15 mouse cellular contexts compared by ENCODE assay signal in genomic region chr7:117494618-117495310, GRCm38 (mm10).
DNase-seq lines count a peak whose midpoint lies in the region; ATAC-seq and TF ChIP-seq lines count a peak whose summit lies in the region.
"Had no signal": no experiment of that assay in that cellular context is flagged by ENCODE, and none has a peak within 500 bp of the region (broad histone marks: within the 10 kb centered on the region; RNA-seq: fewer than 3 reads in every experiment).

No protein-coding gene starts in this region.

- WGBS in heart, adult 2 months, result 73% methylated on average over 8 of the region's 8 CpGs
- 87% methylated on average over 8 of the region's 8 CpGs for WGBS in heart, embryonic 10.5 days
- WGBS in intestine, postnatal 0 days, result 66% methylated on average over 8 of the region's 8 CpGs

- ATAC-seq in intestine, postnatal 0 days, result no peak
- ATAC-seq: activated CD4-positive, CD25-positive, alpha-beta regulatory T cell, adult 4 months had no signal

- H3K4me3 ChIP-seq in heart, adult 2 months, result no peak overlapping the region
- no peak overlapping the region for H3K4me3 ChIP-seq in heart, embryonic 10.5 days
- H3K4me3 ChIP-seq in intestine, postnatal 0 days (ENCODE audit: low read depth, low read length), result no peak overlapping the region
- H3K4me3 ChIP-seq: erythroblast, embryonic 14.5 days; heart, embryonic 15.5 days; limb, embryonic 15.5 days; midbrain, embryonic 12.5 days had no signal

- TF ChIP-seq EP300 in heart, adult 2 months (IDR thresholded peaks at IDR 0.05; ENCODE audit: insufficient read depth, low read depth, low read length), result no peak

- H3K4me2 ChIP-seq in intestine, postnatal 0 days (replicated peaks; ENCODE audit: low read depth), result no peak overlapping the region
- H3K4me2 ChIP-seq: heart, embryonic 15.5 days; limb, embryonic 15.5 days; midbrain, embryonic 12.5 days had no signal

- no peak overlapping the region for H3K9ac ChIP-seq in heart, adult 2 months (ENCODE audit: low read depth, low read length)
- no peak overlapping the region for H3K9ac ChIP-seq in intestine, postnatal 0 days (ENCODE audit: low read depth, low read length)
- H3K9ac ChIP-seq: heart, embryonic 15.5 days; limb, embryonic 15.5 days; midbrain, embryonic 12.5 days had no signal

- H3K9me3 ChIP-seq in heart, embryonic 10.5 days, result no peaks in the 10 kb centered on the region
- H3K9me3 ChIP-seq in intestine, postnatal 0 days (ENCODE audit: control insufficient read depth), result no peaks in the 10 kb centered on the region
- H3K9me3 ChIP-seq: heart, embryonic 15.5 days; limb, embryonic 15.5 days; midbrain, embryonic 12.5 days had no signal

- no peaks in the 10 kb centered on the region for H3K27me3 ChIP-seq in heart, adult 2 months (ENCODE audit: control insufficient read depth, insufficient read depth, low read length)
- no peaks in the 10 kb centered on the region for H3K27me3 ChIP-seq in heart, embryonic 10.5 days (ENCODE audit: insufficient read depth, poor library complexity, severe bottlenecking)
- no peaks in the 10 kb centered on the region for H3K27me3 ChIP-seq in intestine, postnatal 0 days (replicated peaks; ENCODE audit: control insufficient read depth, insufficient read depth, low read length)
- H3K27me3 ChIP-seq: heart, embryonic 15.5 days; limb, embryonic 15.5 days; midbrain, embryonic 12.5 days had no signal

- no peaks in the 10 kb centered on the region for H3K79me2 ChIP-seq in heart, adult 2 months (replicated peaks; ENCODE audit: control insufficient read depth, insufficient read depth, low read length)

- H3K4me1 ChIP-seq in heart, adult 2 months (ENCODE audit: control insufficient read depth, insufficient read depth, low read length), result peaks cover 5% of the 10 kb centered on the region
- peaks cover 3% of the 10 kb centered on the region; the same call in 1 of the 2 replicates for H3K4me1 ChIP-seq in heart, embryonic 10.5 days
- peaks cover 3% of the 10 kb centered on the region; the same call in 1 of the 2 replicates for H3K4me1 ChIP-seq in intestine, postnatal 0 days (replicated peaks; ENCODE audit: control insufficient read depth, insufficient read depth, low read length)

- peak; percentile 39 to 45 for DNase-seq in heart, adult 2 months
- no peak for DNase-seq in heart, embryonic 10.5 days (ENCODE audit: low spot score)
- DNase-seq in lung, adult 18-20 months, result peak; percentile 22 to 47
- DNase-seq in lung, postnatal 14 days, result no peak
- DNase-seq in gastrocnemius, postnatal 14 days, result peak; percentile 29
- DNase-seq in lung, postnatal 4 days, result peak; percentile 39 to 57
- DNase-seq: cerebellum, postnatal 10 days; kidney, postnatal 14 days; thymus, postnatal 4 days had no signal

- no peak for TF ChIP-seq CTCF in heart, adult 2 months (IDR thresholded peaks at IDR 0.05)
- TF ChIP-seq CTCF in intestine, postnatal 0 days (IDR thresholded peaks at IDR 0.05; ENCODE audit: low read depth), result no peak

- intact Hi-C loops in heart, adult 2 months (cut with DNase I), result no loop called here
- intact Hi-C loops in gastrocnemius, postnatal 14 days (cut with DNase I; ENCODE audit: low total_unique reads), result no loop called here

- no peak for TF ChIP-seq POLR2A in heart, adult 2 months (IDR thresholded peaks at IDR 0.05; ENCODE audit: insufficient read depth, low read depth, low read length)

- no peaks in the 10 kb centered on the region for H3K36me3 ChIP-seq in heart, adult 2 months (ENCODE audit: control insufficient read depth, insufficient read depth, low read length)
- no peaks in the 10 kb centered on the region for H3K36me3 ChIP-seq in heart, embryonic 10.5 days
- H3K36me3 ChIP-seq in intestine, postnatal 0 days (ENCODE audit: control insufficient read depth, insufficient read depth), result no peaks in the 10 kb centered on the region
- H3K36me3 ChIP-seq: heart, embryonic 15.5 days; limb, embryonic 15.5 days; midbrain, embryonic 12.5 days had no signal

- peak overlapping the region; percentile 45; the same call in 1 of the 2 replicates for H3K27ac ChIP-seq in heart, adult 2 months
- no peak overlapping the region for H3K27ac ChIP-seq in heart, embryonic 10.5 days
- H3K27ac ChIP-seq in intestine, postnatal 0 days (ENCODE audit: low read depth, low read length), result no peak overlapping the region
- H3K27ac ChIP-seq: heart, embryonic 15.5 days; limb, embryonic 15.5 days; midbrain, embryonic 12.5 days had no signal

Comparison
In these comparisons a context has a peak if more than half of its experiments do, and no peak if none do; other contexts are left out.
1. DNase-seq: peak in heart, adult 2 months (2 of 2), lung, adult 18-20 months (2 of 2), gastrocnemius, postnatal 14 days (single experiment) and lung, postnatal 4 days (2 of 2); none in heart, embryonic 10.5 days (single experiment) and lung, postnatal 14 days (single experiment).